Mouse (Mus musculus): ENCODE results near the gene Cyp2s1. TPM values are rescaled to one million over a fixed set of nuclear protein-coding genes. Genes with fewer than 3 reads are reported as not detected.
"Not testable (repeated sequence)": the region's sequence is repeated elsewhere in the genome, so short reads cannot be mapped to it uniquely, and the experiment has no call there.

Cyp2s1 gene
- total and polyA plus RNA-seq, 2 experiments from 2014 or later = 4.4 to 12.7 TPM

DNA sequence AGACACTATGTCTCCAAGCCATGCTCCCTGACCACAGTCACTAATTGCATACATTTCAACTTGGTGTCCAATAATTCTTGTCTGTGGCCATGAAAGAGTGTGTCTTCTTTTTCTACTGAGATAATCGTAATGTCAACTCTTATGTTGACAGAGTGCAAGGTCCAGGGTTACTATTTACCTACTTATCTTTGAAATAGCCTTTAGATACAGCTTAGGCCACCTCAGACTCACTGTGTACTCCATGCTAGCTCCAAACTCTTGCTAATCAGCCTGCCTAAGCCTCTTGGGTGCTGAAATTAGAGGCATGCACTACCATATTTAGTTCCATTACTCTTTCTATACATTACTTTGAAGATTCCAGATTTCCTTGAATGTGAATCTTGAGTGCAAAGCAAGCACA lies 17.3 kb downstream of the Cyp2s1 start:
- Histone ChIP-seq H3K36me3 (replicated peaks; ENCODE audit: control insufficient read depth, insufficient read depth, low read length) (no peaks in the 10 kb centered on the region), H3K9me3 (replicated peaks; ENCODE audit: control insufficient read depth, low read length) (no peaks in the 10 kb centered on the region), H3K4me3 (ENCODE audit: low read depth, low read length) (no peak overlapping the region), H3K27ac (ENCODE audit: low read depth) (no peak overlapping the region), H3K9ac (replicated peaks; ENCODE audit: low read depth, low read length) (no peak overlapping the region), H3K4me2 (ENCODE audit: low read depth, low read length) (no peak overlapping the region), H3K4me1 (ENCODE audit: control insufficient read depth, insufficient read depth) (0 out of 2 replicates have a peak, but pooled peaks cover 7% of the 10 kb centered on the region), H3K27me3 (ENCODE audit: control insufficient read depth, insufficient read depth, low read length) (no peaks in the 10 kb centered on the region)
- 73% methylated on average over 1 of the region's 1 CpGs for WGBS
- DNase-seq (ENCODE audit: low spot score) = no peak
- TF ChIP-seq EP300 (IDR thresholded peaks at IDR 0.05; ENCODE audit: low read depth) (no peak), CTCF (IDR thresholded peaks at IDR 0.05; ENCODE audit: low read depth) (no peak)
- ATAC-seq (ENCODE audit: insufficient read depth, low read depth) = no peak

- Histone ChIP-seq H3K4me3 (ENCODE audit: low read depth, low read length) (no peak overlapping the region), H3K27ac (ENCODE audit: low read depth) (no peak overlapping the region), H3K36me3 (replicated peaks; ENCODE audit: control insufficient read depth, insufficient read depth, low read length) (no peaks in the 10 kb centered on the region), H3K9me3 (replicated peaks; ENCODE audit: control insufficient read depth, low read length) (no peaks in the 10 kb centered on the region), H3K4me1 (ENCODE audit: control insufficient read depth, insufficient read depth) (0 out of 2 replicates have a peak, but pooled peaks cover 7% of the 10 kb centered on the region), H3K27me3 (ENCODE audit: control insufficient read depth, insufficient read depth, low read length) (no peaks in the 10 kb centered on the region), H3K4me2 (ENCODE audit: low read depth, low read length) (no peak overlapping the region), H3K9ac (replicated peaks; ENCODE audit: low read depth, low read length) (no peak overlapping the region)
- ATAC-seq (ENCODE audit: insufficient read depth, low read depth) (no peak), DNase-seq (ENCODE audit: low spot score) (no peak)
- no peak for TF ChIP-seq CTCF (IDR thresholded peaks at IDR 0.05; ENCODE audit: low read depth)
- no peak for TF ChIP-seq EP300 (IDR thresholded peaks at IDR 0.05; ENCODE audit: low read depth)
- 83% methylated on average over 2 of the region's 2 CpGs for WGBS
Observed at GRCm38 (mm10) chr7:25798540-25798939, 18.2 kb downstream of the Cyp2s1 start.

DNA sequence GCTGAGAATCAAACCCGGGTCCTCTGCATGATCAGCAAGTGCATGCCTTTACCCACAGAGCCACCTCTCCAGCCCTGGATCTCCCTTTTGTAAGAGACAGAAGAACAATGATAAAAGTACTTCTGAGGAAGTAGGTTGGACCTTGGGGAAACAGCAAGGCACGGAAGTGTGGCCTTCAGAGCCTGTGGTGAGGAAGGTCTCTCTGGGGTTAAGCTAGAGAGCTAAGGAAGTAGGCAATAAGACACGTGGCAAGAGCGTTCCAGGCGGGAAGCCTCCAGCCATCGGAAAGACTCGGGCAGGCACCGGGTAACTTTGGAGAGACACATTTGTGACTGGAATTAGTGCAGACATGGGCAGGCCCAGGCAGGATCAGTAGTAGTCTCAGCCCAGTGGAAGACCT lies 21.9 kb downstream of the Cyp2s1 start:
- H3K36me3 ChIP-seq (replicated peaks; ENCODE audit: control insufficient read depth, insufficient read depth, low read length) = no peaks in the 10 kb centered on the region
- 70% methylated on average over 8 of the region's 8 CpGs for WGBS
- no peak overlapping the region for H3K4me2 ChIP-seq (ENCODE audit: low read depth, low read length)
- no peak overlapping the region for H3K27ac ChIP-seq (ENCODE audit: low read depth)
- no peaks in the 10 kb centered on the region for H3K9me3 ChIP-seq (replicated peaks; ENCODE audit: control insufficient read depth, low read length)
- no peaks in the 10 kb centered on the region for H3K27me3 ChIP-seq (ENCODE audit: control insufficient read depth, insufficient read depth, low read length)
- H3K9ac ChIP-seq (replicated peaks; ENCODE audit: low read depth, low read length) = no peak overlapping the region
- H3K4me1 ChIP-seq (ENCODE audit: control insufficient read depth, insufficient read depth) = no peaks in the 10 kb centered on the region
- DNase-seq (ENCODE audit: low spot score) (no peak), ATAC-seq (ENCODE audit: insufficient read depth, low read depth) (no peak)
- TF ChIP-seq CTCF (IDR thresholded peaks at IDR 0.05; ENCODE audit: low read depth) (no peak), EP300 (IDR thresholded peaks at IDR 0.05; ENCODE audit: low read depth) (no peak)
- H3K4me3 ChIP-seq (ENCODE audit: low read depth, low read length) = no peak overlapping the region

DNA sequence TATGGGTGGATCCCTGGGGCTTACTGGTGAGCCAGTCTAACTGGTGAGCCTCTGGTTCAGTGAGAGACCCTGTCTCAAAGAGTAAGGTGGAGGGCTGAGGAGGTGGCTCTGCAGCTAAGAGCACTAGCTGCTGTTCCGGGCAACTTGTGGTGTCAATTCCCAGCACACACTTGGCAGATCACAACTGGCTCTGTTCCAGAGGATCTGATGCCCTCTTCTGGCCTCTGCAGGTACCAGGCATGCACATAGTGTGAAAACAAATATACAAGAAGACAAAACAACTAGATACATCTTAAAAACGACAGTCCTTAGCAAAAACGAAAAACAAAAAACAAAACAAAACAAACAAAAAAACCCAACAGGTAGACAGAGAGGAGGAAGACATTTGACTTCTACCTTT lies 23.0 kb downstream of the Cyp2s1 start:
- no peak for ATAC-seq (ENCODE audit: insufficient read depth, low read depth)
- no peak overlapping the region for H3K4me2 ChIP-seq (ENCODE audit: low read depth, low read length)
- no peak overlapping the region for H3K27ac ChIP-seq (ENCODE audit: low read depth)
- H3K4me1 ChIP-seq (ENCODE audit: control insufficient read depth, insufficient read depth) = peaks cover under 1% of the 10 kb centered on the region; the same call in 1 of the 2 replicates
- no peak overlapping the region for H3K4me3 ChIP-seq (ENCODE audit: low read depth, low read length)
- DNase-seq (ENCODE audit: low spot score) = no peak
- no peaks in the 10 kb centered on the region for H3K36me3 ChIP-seq (replicated peaks; ENCODE audit: control insufficient read depth, insufficient read depth, low read length)
- 61% methylated on average over 3 of the region's 3 CpGs for WGBS
- TF ChIP-seq CTCF (IDR thresholded peaks at IDR 0.05; ENCODE audit: low read depth) (no peak), EP300 (IDR thresholded peaks at IDR 0.05; ENCODE audit: low read depth) (no peak)
- H3K27me3 ChIP-seq (ENCODE audit: control insufficient read depth, insufficient read depth, low read length) = no peaks in the 10 kb centered on the region
- no peak overlapping the region for H3K9ac ChIP-seq (replicated peaks; ENCODE audit: low read depth, low read length)
- no peaks in the 10 kb centered on the region for H3K9me3 ChIP-seq (replicated peaks; ENCODE audit: control insufficient read depth, low read length)

DNA sequence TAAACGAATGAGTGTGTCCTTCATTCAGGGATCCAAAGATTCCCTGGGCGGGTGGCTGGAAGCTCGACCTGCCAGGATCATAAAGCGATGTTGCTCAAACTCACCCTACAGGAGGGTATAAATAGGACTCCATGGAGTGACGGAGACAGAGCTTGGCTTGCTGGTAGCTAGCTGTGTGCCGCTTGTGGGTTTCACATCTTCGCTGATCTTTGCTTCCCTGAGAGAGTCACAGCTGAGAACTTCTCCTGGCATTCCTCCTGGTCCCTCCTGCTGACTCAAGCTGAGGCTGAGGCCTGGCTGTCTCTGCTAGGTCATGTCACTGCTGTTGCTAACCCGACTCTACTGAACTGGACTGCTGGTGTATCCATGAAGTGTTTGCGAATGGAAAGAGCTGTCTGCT lies 23.7 kb downstream of the Cyp2s1 start:
- not testable (repeated sequence) for H3K9ac ChIP-seq (replicated peaks; ENCODE audit: low read depth, low read length); H3K27me3 ChIP-seq (ENCODE audit: control insufficient read depth, insufficient read depth, low read length); H3K4me2 ChIP-seq (ENCODE audit: low read depth, low read length); DNase-seq (ENCODE audit: low spot score); H3K4me1 ChIP-seq (ENCODE audit: control insufficient read depth, insufficient read depth); H3K9me3 ChIP-seq (replicated peaks; ENCODE audit: control insufficient read depth, low read length); H3K4me3 ChIP-seq (ENCODE audit: low read depth, low read length); H3K36me3 ChIP-seq (replicated peaks; ENCODE audit: control insufficient read depth, insufficient read depth, low read length); H3K27ac ChIP-seq (ENCODE audit: low read depth); ATAC-seq (ENCODE audit: insufficient read depth, low read depth)
- WGBS = 53% methylated on average over 9 of the region's 9 CpGs

- no peak for ATAC-seq (ENCODE audit: insufficient read depth, low read depth)
- TF ChIP-seq EP300 (IDR thresholded peaks at IDR 0.05; ENCODE audit: low read depth) = no peak
- no peak for TF ChIP-seq CTCF (IDR thresholded peaks at IDR 0.05; ENCODE audit: low read depth)
- no peaks in the 10 kb centered on the region for H3K27me3 ChIP-seq (ENCODE audit: control insufficient read depth, insufficient read depth, low read length)
- H3K27ac ChIP-seq (ENCODE audit: low read depth) = no peak overlapping the region
- no peaks in the 10 kb centered on the region for H3K9me3 ChIP-seq (replicated peaks; ENCODE audit: control insufficient read depth, low read length)
- H3K4me1 ChIP-seq (ENCODE audit: control insufficient read depth, insufficient read depth) = peaks cover 14% of the 10 kb centered on the region
- no peaks in the 10 kb centered on the region for H3K36me3 ChIP-seq (replicated peaks; ENCODE audit: control insufficient read depth, insufficient read depth, low read length)
- no peak for DNase-seq (ENCODE audit: low spot score)
- H3K9ac ChIP-seq (replicated peaks; ENCODE audit: low read depth, low read length) = no peak overlapping the region
- WGBS = 52% methylated on average over 8 of the region's 8 CpGs
- no peak overlapping the region for H3K4me3 ChIP-seq (ENCODE audit: low read depth, low read length)
- no peak overlapping the region for H3K4me2 ChIP-seq (ENCODE audit: low read depth, low read length)
Observed at GRCm38 (mm10) chr7:25790615-25791014, 26.1 kb downstream of the Cyp2s1 start.
